Mouse (Mus musculus) induced T-regulatory cell, adult 2 months (primary cell): ENCODE measurements around the gene Hoxd10.

Source experiments
- DNase-seq: peaks from one replicate; pipeline ENCODE4 v3.0.0-alpha.2; 2012; ENCODE audit warnings: low read depth

Gene Hoxd10

DNA sequence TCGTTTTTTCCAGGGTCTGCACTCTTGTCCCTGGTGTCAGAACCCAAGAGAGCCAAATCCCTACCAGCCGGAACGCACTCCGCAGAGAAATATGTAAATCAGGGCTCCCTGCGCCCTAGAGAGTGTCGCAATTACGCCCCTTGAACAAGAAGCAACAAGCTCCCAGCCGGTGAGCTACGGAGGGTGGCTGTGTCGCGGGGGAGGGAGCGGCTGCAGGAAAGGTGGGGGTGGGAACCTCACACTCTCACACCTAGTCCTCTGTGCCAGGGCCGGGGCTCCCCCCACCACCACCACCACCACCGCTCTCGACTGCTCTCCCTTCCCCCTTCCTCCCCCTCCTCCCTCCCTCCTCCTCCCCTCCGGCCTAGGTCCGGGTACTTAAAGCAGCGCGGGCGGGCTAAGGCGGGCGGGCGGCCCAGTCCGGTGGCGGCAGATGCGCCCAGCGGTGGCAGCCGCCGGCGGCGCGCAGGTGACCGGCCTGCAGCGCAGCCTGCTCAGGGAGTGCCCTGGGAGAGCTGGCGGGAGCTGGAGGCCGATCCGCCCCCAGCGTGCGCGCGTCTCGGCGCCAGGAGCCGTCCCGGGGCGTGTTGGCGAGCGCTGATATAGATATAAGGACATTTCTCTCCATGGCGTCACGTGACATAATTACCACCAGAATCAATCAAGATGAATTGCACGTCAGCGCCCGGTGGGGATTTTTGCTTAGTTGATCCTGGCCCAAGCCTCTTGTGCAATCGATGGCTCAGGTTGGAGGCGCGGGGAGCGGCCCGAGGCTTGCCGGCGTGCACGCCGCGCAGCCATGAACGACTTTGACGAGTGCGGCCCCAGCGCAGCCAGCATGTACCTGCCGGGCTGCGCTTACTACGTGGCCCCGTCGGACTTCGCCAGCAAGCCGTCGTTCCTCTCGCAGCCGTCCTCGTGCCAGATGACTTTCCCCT is 9.9 kb upstream of the Hoxd10 start:
- DNase-seq: no peak

DNA sequence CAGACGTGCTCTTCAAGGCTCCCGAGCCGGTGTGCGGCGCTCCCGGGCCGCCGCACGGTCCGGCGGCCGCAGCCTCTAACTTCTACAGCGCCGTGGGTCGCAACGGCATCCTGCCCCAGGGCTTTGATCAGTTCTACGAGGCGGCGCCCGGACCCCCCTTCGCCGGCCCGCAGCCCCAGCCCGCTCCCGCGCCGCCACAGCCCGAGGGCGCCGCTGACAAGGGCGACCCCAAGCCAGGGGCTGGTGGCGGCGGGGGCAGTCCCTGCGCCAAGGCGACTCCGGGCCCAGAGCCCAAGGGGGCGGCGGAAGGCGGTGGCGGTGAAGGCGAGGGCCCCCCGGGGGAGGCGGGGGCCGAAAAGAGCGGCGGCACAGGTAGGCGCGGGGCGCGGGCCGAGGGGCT is 8.9 kb upstream of the Hoxd10 start:
- no peak for DNase-seq

DNA sequence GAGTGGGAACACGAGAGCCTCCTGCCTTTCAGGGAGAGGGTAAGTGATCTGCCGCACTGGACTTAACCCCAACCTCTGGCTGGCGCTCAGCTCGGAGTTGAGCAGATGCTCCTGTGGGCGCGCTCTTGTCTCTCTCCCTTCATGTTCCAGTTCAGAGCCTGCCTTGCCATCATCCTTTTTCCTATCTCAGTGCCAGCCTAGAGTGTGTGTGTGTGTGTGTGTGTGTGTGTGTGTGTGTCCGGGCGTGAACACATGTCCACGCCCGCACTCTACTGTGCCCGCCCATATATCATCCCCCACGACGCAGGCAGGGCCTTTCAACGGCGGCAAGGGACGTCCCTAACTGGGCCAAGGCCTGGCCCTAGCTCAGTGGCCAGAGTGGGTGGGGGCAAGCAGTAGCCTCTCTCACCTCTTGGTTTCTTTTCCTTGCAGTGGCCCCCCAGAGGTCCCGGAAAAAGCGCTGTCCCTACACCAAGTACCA is 8.2 kb upstream of the Hoxd10 start:
- DNase-seq: no peak

DNA sequence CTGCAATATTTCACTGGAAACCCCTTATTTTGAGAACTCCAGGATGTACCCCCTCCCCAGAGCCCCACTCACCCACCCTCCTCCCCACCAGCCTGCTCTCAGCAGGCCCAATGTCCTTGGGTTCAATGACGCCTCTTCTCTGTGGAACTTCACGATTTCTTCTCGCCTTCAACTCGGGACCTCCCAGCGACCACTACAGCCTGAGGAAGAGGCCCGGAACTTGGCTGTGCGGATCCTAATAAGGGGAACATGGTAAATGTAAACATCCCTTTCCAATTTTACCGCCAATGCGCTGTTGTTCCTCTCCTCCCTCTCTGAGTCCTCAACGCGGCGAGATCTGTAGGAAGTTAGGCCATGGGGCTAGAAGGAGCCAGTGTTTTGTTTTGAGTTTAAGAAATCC is 7.6 kb upstream of the Hoxd10 start:
- no peak for DNase-seq

DNA sequence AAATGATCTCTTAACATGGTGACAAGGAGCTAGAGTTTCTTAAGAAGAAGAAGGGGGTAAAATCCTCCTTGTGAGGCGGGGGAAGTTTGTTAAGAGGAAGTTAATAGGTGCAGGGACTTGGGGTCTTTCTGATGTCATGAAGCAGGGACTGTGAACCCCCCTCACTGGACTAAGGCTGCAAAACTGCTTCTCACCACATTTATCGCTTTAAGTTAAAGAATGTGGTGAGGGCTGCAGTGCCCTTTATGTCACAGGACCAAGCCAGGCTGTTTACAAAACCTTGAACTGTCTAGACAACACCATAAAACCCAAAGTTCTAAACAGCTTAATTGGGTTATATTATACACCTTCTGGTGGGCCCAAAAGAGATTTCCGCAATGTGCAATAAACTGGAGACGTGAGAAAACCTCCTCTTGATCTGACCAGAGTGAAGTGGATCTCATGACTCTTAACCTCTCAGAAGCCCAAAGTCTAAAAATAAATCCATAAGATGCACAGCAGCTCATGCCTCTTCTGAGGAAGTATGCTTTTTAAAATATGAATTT is 6.6 kb upstream of the Hoxd10 start:
- no peak for DNase-seq

DNA sequence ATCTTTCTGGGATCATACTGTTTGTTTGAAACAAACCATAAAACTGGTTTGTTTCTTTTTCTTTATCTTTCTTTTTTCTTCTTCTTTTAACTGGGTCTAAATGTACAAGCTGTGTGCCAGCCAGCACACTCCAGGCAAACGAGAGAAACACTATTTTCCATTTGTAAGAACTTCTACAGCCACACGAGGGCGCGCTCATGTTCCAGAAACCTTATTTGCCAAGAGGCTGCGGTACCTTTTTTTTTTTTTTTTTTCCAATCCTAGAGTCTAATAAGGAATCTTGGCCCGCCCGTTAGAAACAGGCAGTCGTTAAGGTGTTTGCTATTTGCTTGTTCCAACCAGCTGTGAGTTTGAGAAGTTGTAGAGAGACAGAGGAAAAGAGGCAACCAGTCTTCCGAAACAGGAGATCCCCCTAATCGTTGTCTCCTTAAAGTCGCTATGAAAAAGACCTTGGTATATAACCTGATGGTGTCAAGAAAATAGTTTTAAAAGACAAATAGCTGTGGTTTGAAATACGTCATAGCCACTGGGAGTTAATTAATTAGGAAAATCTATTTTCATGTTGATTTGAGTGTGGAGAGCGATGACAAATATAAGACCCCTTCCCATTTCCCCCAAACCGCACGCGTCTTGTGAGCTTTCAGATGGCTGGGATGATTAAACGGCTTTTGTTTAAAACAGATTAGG is 5.3 kb upstream of the Hoxd10 start:
- DNase-seq: peak; percentile 57

DNA sequence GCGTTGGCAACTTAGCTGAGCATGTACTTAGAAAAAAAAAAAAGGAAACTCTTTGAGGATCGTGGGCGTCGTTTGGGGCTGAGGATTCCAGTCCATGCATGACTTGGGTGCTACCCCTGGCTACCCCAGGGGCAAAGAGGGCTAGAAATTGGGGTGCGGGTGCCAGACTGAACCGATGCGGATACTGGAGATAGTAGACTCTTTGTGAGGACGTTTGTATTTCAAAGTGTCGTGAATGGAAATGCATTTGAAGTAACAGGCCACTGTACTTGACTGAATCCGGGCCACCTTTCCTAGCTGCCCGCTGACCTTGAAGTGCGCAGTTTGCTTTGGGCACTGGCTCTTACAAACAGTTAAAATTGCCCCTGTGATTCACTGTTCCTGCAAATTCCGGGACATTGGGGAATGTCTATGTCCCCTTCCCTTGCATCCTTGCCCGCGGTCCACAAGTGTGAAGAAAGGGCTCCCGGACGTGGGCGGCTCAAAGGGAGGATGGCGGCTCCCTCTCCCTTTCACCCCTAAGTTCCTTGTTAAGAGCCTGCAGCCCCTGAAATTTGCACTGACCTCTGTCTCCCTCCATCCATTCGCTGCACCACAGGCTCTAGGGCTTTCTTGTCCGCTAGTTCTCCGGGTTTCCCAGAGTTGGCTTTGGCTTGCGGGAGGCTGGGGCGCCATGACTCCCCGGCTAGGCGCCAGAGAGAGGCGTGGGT is 4.6 kb upstream of the Hoxd10 start:
- DNase-seq: no peak

DNA sequence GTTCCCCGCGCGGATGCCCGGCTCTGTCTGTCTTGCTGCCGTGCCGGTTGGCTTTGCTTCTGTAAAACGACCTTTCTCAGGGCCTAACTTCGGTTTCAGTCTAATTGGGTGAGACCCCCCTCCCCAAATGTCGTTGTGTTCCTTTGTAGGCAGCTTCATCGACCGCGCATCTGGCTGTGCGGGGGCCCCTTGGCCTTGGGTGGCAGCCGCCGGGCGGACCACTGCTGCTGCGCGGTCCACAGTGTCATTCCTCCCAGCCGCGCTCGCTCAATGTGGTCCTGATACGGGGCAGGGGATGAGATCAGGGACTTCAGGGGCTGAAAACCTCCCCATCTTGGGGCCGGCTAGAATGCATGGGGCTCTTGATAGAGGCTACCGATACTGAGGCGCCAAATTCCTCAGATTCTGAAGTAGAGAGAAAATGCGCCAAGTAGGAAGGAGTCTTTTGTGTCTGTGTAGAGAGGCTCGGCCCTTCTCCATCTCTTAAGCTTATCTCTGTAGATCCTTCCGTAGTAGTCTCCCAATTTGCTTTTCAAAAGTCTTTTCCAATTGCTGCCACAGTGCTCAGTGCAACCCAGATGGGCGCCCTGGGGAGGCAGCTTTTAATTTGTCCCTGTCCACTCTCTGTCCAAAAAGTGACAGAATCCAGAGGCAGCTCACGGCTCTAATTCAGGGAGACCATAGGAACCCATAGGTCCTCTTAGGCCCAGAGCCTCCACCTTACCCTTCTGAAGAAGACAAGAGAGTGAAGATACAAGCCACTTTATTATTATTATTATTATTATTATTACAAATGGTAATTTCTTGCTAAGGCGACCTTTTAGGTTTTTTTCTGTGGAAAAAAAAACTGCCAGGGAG is 3.8 kb upstream of the Hoxd10 start:
- no peak for DNase-seq

DNA sequence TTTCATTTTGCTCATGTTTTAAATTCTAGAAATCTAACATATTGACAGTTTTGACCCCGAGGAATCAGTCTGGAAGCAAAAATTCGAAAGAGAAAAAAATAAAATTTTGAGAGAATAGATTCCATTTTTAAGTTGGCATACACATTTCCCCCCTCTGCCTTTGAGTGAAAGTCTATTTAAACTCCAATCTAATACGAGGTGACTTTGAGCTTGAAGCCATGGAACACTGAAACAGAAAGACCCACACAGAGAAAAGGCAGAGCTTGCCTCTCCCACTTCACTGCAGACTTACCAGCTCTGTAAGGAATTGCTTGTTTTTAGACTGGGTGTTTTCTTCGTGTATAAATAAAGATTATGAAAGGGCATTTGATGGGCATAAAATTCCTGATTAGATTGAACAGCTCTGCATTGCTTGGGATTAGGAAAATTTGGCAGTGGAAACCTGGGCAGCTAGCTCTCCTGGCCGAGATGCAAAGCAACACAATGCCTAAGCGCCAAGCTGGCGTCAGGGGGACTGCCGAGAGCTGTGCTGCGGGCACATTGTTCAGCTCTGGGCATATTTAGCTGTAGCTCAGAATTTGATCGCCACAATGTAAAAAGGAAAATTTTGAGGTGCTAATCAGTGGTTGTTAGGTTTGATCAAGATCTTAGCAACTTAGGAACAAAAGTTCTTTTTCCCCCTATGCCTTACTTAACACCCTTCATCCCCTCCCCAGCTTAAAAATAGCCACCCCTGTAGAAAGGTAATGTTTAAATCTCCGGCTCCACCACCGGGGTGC is 2.7 kb upstream of the Hoxd10 start:
- DNase-seq: no peak

DNA sequence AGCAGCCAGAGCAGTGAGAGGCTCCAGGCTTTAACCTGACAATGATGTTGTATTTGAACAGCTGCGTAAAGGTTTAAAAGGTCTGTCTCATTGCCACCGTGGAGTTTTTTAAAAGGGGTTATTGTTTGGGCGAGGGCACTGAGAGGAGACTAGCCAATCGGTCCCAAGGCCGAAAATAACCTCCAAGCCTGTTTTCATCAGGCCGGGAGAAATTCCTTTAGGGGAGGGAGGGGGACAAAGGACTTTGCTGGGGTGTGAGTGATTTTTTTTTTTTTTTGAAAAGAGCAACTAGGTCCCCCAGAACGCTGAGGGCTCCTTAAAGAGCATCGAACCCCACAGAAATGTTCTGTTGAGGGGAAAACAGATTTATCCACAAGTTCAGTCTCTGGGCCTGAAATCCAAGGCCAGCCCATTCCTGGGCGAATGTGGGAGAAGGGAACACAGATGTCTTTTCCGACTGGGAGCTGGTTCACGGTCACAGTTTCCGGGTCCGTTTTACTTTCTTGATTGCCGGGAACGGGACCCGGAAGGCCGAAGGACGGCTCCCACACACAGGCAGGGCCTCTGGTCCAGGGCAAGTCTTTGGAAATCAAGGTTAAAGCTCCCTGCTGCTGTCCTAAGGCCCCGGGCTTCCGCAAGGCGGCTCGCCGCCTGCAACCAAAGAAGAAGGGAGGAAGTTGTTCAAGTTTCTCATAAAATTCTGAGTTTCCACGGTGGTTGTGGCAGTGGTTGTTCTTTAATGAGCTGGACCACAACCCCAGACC is 2.0 kb upstream of the Hoxd10 start:
- DNase-seq: no peak

DNA sequence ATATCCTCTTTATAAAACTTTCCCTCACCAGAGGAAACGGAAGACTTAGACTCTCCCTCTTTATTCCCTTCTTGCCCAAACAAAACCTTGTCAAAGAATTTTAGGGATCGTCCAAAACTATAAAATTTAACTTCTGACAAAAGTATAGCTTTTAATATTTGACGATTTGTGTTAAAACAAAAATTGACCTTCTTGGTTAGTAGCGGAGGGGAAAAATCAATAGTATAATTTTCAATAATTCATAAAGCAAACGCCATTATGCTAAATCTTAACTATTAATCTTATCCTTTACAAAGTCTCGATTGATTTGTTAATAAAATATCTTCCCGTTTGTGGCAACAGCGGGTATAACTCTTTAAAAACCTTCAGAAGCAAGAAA is 1.4 kb upstream of the Hoxd10 start:
- DNase-seq: no peak

DNA sequence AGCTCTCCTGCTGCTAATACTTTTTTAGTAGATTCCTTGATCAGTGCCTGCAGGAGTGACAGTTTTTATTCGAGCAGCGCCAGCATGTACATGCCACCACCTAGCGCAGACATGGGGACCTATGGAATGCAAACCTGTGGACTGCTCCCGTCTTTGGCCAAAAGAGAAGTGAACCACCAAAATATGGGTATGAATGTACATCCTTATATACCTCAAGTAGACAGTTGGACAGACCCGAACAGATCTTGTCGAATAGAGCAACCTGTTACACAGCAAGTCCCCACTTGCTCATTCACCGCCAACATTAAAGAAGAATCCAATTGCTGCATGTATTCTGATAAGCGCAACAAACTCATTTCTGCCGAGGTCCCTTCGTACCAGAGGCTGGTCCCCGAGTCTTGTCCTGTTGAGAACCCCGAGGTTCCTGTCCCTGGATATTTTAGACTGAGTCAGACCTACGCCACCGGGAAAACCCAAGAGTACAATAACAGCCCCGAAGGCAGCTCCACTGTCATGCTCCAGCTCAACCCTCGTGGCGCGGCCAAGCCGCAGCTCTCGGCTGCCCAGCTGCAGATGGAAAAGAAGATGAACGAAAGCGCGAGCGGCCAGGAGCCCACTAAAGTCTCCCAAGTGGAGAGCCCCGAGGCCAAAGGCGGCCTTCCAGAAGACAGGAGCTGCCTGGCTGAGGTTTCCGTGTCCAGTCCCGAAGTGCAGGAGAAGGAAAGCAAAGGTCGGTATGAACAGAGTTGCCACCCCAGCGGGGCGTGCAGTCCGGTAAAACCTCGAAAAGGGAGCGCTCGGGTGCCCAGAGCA is 477 bp downstream of the Hoxd10 start:
- DNase-seq: no peak

DNA sequence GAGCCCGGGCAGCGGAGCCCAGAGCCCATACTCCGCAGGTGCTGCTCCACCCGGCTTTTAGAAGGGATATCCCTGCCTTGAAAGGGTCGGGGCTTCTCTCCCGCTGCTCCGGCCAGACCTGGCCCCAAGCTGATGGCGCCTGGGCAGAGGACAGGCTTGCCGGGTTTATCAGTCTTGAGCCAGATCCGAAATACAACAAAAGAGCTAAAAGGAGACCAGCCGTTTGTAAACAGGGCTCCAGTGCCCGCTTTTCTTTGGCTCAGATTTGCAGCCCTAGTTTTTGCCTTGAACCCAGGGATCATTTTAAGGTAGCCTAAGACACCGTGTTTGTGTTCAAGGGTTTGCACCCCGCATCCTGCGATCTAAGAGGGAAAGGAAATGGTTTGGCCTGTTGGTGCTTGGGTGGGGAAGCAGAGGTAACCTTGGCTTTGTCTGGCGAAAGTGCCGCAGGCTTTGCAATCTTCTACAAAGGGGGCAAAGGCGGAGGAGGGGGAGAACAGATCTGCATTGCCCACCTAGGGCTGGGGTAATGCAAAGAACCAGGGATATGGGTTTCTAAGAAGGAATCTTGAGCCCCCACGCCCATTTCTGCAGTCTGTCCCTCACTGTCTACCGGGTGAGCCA is 1.2 kb downstream of the Hoxd10 start:
- no peak for DNase-seq

DNA sequence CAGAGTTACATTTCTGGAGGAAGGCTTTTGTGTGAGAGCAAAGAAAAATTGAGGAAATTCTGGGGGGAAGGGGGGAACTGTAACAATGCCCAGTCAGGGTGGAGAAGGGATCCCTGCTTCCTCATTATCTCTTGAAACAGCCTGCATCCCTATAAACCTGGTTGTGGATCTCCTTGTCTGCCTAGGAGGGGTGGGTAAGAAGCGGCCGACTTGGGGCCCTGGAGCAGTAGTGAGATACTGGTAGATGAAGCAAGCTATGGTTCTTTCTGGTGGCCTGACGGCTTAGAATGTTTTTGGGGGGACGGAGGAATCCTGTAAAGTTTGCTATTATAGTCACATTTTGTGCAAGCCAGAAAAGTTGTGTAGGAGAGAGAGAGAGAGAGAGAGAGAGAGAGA is 1.7 kb downstream of the Hoxd10 start:
- no peak for DNase-seq

DNA sequence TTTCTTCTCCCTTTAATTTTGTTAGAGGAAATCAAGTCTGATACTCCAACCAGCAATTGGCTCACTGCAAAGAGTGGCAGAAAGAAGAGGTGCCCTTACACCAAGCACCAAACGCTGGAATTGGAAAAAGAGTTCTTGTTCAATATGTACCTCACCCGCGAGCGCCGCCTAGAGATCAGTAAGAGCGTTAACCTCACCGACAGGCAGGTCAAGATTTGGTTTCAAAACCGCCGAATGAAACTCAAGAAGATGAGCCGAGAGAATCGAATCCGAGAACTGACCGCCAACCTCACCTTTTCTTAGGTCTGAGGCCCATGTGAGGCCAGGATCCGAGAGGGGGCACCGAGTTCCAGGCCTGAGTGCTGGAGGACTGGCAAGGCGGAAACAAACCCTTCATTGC is 2.3 kb downstream of the Hoxd10 start:
- peak; percentile 59 for DNase-seq

DNA sequence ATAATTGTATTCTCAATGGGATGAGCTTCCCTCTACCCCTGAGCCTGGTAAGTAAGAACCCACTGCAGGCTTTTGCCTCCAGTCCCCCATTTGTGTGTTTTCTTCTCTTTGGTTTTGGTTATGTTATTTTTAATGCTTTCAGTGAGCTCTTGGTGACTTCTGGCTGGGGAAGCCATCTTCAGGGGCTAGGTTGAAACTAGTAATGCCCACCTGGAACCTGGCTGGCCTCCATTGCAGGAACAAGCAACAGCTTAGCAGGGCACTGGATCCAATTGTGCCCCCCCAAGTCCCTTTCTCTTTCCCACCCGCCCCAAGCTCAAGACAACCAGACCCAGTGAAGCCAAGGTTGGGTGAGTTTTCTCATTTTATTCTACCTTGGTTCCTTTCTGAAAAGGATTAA is 3.7 kb downstream of the Hoxd10 start:
- no peak for DNase-seq

DNA sequence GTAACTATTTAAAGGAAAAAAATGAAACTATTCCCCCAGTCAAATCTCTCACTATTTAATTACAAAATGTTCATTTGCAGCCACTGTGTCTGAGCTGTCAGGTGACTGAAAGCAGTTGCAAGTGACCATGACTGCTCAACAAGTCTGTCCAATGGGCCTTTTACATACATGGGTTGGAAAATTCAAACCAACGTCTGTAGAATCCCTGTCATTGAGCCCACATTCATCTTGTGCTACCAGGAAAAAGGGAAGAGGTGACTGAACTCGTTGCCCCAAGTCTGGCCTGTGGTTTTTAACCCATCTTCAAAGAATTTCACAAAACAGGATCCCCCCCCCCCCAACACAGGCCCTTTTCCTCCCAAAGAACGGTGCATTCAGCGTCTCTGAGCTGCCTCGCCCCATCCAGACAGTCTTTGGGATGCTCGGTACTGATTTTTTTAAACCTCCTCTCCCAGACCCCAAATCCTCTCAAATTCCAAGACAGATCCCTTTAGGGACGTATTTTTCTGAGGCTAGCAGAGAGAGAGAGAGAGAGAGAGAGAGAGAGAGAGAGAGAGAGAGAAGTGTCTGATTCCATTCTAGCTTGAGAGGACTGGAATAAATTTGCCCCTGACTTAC is 4.2 kb downstream of the Hoxd10 start:
- DNase-seq: no peak
